Mouse (Mus musculus): Measurements from ENCODE around the gene Fgf4. TPM values are rescaled to one million over a fixed set of nuclear protein-coding genes. Genes with fewer than 3 reads are reported as not detected.
A peak's percentile ranks its signal among the peaks of the same experiment; 100 is the strongest.

Fgf4 gene
- total RNA-seq (2012; rRNA removed) (not detected in 2 replicates), polyA plus RNA-seq (2012; ENCODE audit: insufficient read depth in 1 of 2, insufficient read length in 2 of 2, low read depth in 1 of 2, low replicate concordance in 2 of 2, missing spikeins in 1 of 2) (not detected)

- DNase-seq (ENCODE audit: low read depth, low spot score) = no peak
- no peaks in the 10 kb centered on the region for H3K9me3 ChIP-seq (replicated peaks; ENCODE audit: insufficient read depth, low read length)
- no peaks in the 10 kb centered on the region for H3K4me1 ChIP-seq (ENCODE audit: control insufficient read depth in 1 of 2, insufficient read depth in 2 of 2, low read length in 2 of 2)
- TF ChIP-seq USF1 (IDR thresholded peaks at IDR 0.05; ENCODE audit: low read depth, low read length) (no peak), TBP (IDR thresholded peaks at IDR 0.05; ENCODE audit: low read depth, low read length) (no peak), CHD2 (IDR thresholded peaks at IDR 0.05; ENCODE audit: low read length) (no peak), EP300 (IDR thresholded peaks at IDR 0.05; ENCODE audit: low read depth in 1 of 2, low read length in 2 of 2) (no peak), GABPA (IDR thresholded peaks at IDR 0.05; ENCODE audit: low read depth, low read length) (no peak), TAL1 (IDR thresholded peaks at IDR 0.05; ENCODE audit: low read length) (no peak), MYC (IDR thresholded peaks at IDR 0.05; ENCODE audit: low read depth, low read length) (no peak)
- H3K79me2 ChIP-seq (ENCODE audit: control insufficient read depth, insufficient read depth, low read length, poor library complexity) = no peaks in the 10 kb centered on the region
- no peaks in the 10 kb centered on the region for H3K36me3 ChIP-seq (ENCODE audit: control insufficient read depth in 1 of 2, insufficient read depth in 2 of 2, low read length in 2 of 2)
- H3K27ac ChIP-seq (ENCODE audit: control insufficient read depth, low read depth, low read length) = no peak within 1 kb of the TSS
- H3K4me3 ChIP-seq (ENCODE audit: control insufficient read depth in 1 of 2, insufficient read depth in 1 of 2, low read depth in 2 of 2, low read length in 2 of 2) = no peak within 1 kb of the TSS
- no peak within 1 kb of the TSS for H3K9ac ChIP-seq (ENCODE audit: control insufficient read depth, low read depth, low read length, poor library complexity, severe bottlenecking)
- H3K27me3 ChIP-seq (ENCODE audit: control insufficient read depth in 1 of 2, insufficient read depth in 2 of 2, low read length in 2 of 2) = no peaks in the 10 kb centered on the region
These were observed at the start of gene Fgf4 for GRCm38 (mm10) chr7:144847067-144847466. TSS of gene Fgf4 (plus strand) at chr7:144847367.

DNA sequence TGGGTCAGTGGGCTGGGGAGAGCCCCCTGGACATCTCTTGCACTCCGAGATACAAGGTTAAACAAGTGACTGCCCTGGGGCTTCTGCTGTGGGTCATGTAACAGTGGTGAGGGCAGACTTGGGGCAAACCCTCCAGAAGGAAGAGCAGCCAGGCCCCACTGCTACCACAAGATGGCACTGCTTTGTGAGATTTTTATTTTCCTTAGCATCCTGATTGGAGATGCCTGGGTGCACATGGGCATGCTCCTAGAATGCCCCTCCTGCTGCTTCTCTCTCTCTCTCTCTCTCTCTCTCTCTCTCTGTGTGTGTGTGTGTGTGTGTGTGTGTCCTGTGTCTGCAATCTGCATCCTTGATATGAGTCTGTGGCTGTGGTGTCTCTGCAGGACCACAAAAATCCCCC is 48.7 kb upstream of the Fgf4 start:
- H3K36me3 ChIP-seq (ENCODE audit: control insufficient read depth in 1 of 2, insufficient read depth in 2 of 2, low read length in 2 of 2) = no peaks in the 10 kb centered on the region
- H3K9me3 ChIP-seq (replicated peaks; ENCODE audit: insufficient read depth, low read length) = no peaks in the 10 kb centered on the region
- no peak overlapping the region for H3K27ac ChIP-seq (ENCODE audit: control insufficient read depth, low read depth, low read length)
- H3K4me1 ChIP-seq (ENCODE audit: control insufficient read depth in 1 of 2, insufficient read depth in 2 of 2, low read length in 2 of 2) = no peaks in the 10 kb centered on the region
- H3K79me2 ChIP-seq (ENCODE audit: control insufficient read depth, insufficient read depth, low read length, poor library complexity) = no peaks in the 10 kb centered on the region
- H3K27me3 ChIP-seq (ENCODE audit: control insufficient read depth in 1 of 2, insufficient read depth in 2 of 2, low read length in 2 of 2) = no peaks in the 10 kb centered on the region
- TF ChIP-seq ZKSCAN1 (IDR thresholded peaks at IDR 0.05; ENCODE audit: low read depth, low read length) = no peak
- TF ChIP-seq SMC3 (IDR thresholded peaks at IDR 0.05; ENCODE audit: low read depth, low read length) = peak; percentile 29
- TF ChIP-seq CTCF (IDR thresholded peaks at IDR 0.05 in 2 of 3, conservative IDR thresholded peaks at IDR 0.05 in 1 of 3; ENCODE audit: control insufficient read depth in 1 of 3, insufficient read depth in 1 of 3, low read depth in 2 of 3, low read length in 3 of 3, poor library complexity in 1 of 3, severe bottlenecking in 1 of 3) = peak in 1 of 3 experiments; percentile 37; a peak in 2 of 6 replicates
- no peak for TF ChIP-seq EP300 (IDR thresholded peaks at IDR 0.05; ENCODE audit: low read depth in 1 of 2, low read length in 2 of 2)
- no peak for TF ChIP-seq MAZ (IDR thresholded peaks at IDR 0.05; ENCODE audit: low read depth, low read length)
- H3K4me3 ChIP-seq (ENCODE audit: control insufficient read depth in 1 of 2, insufficient read depth in 1 of 2, low read depth in 2 of 2, low read length in 2 of 2) = no peak overlapping the region
- DNase-seq (ENCODE audit: low read depth, low spot score) = no peak
- H3K9ac ChIP-seq (ENCODE audit: control insufficient read depth, low read depth, low read length, poor library complexity, severe bottlenecking) = no peak overlapping the region

DNA sequence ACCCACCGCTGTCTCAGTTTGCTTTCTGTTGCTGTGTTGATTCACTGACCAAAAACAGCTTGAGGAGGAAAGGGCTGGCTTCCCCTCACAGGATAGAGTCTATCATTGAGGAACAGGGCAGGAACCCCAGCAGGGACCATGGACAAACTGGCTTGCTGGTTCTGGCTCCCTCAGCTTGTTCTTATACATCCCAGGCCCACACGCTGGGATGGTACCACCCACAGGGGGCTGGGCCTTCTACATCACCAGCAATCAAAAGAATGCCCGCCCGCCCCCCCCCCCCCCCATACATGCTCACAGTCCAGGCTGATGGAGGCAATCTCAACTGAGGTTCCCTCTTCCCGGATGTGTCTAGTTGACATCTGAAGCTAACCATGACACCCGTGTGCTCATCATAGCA is 40.1 kb upstream of the Fgf4 start:
- DNase-seq (ENCODE audit: low read depth, low spot score) = no peak
- no peaks in the 10 kb centered on the region for H3K79me2 ChIP-seq (ENCODE audit: control insufficient read depth, insufficient read depth, low read length, poor library complexity)
- no peaks in the 10 kb centered on the region for H3K36me3 ChIP-seq (ENCODE audit: control insufficient read depth in 1 of 2, insufficient read depth in 2 of 2, low read length in 2 of 2)
- no peak overlapping the region for H3K4me3 ChIP-seq (ENCODE audit: control insufficient read depth in 1 of 2, insufficient read depth in 1 of 2, low read depth in 2 of 2, low read length in 2 of 2)
- H3K4me1 ChIP-seq (ENCODE audit: control insufficient read depth in 1 of 2, insufficient read depth in 2 of 2, low read length in 2 of 2) = peaks cover 0 to 3% of the 10 kb centered on the region in 2 experiments; a peak in 1 of 4 replicates
- no peak for TF ChIP-seq MAZ (IDR thresholded peaks at IDR 0.05; ENCODE audit: low read depth, low read length)
- no peak for TF ChIP-seq MYB (IDR thresholded peaks at IDR 0.05; ENCODE audit: low read depth, low read length)
- TF ChIP-seq GATA1 (IDR thresholded peaks at IDR 0.05; ENCODE audit: low read depth, low read length) = no peak
- TF ChIP-seq TCF12 (IDR thresholded peaks at IDR 0.05; ENCODE audit: low read depth, low read length) = no peak
- no peak for TF ChIP-seq MYC (IDR thresholded peaks at IDR 0.05; ENCODE audit: low read depth, low read length)
- TF ChIP-seq JUND (IDR thresholded peaks at IDR 0.05; ENCODE audit: low read depth, low read length) = no peak
- no peak for TF ChIP-seq BHLHE40 (IDR thresholded peaks at IDR 0.05; ENCODE audit: borderline replicate concordance, low read depth, low read length)
- no peak for TF ChIP-seq ZKSCAN1 (IDR thresholded peaks at IDR 0.05; ENCODE audit: low read depth, low read length)
- no peak for TF ChIP-seq CTCF (IDR thresholded peaks at IDR 0.05 in 2 of 3, conservative IDR thresholded peaks at IDR 0.05 in 1 of 3; ENCODE audit: control insufficient read depth in 1 of 3, insufficient read depth in 1 of 3, low read depth in 2 of 3, low read length in 3 of 3, poor library complexity in 1 of 3, severe bottlenecking in 1 of 3)
- TF ChIP-seq TBP (IDR thresholded peaks at IDR 0.05; ENCODE audit: low read depth, low read length) = no peak
- TF ChIP-seq TAL1 (IDR thresholded peaks at IDR 0.05; ENCODE audit: low read length) = no peak
- TF ChIP-seq MAX (IDR thresholded peaks at IDR 0.05; ENCODE audit: low read length) = no peak
- TF ChIP-seq HCFC1 (IDR thresholded peaks at IDR 0.05; ENCODE audit: low read depth, low read length) = no peak
- no peak overlapping the region for H3K27ac ChIP-seq (ENCODE audit: control insufficient read depth, low read depth, low read length)
- no peaks in the 10 kb centered on the region for H3K9me3 ChIP-seq (replicated peaks; ENCODE audit: insufficient read depth, low read length)
- H3K9ac ChIP-seq (ENCODE audit: control insufficient read depth, low read depth, low read length, poor library complexity, severe bottlenecking) = no peak overlapping the region
- no peaks in the 10 kb centered on the region for H3K27me3 ChIP-seq (ENCODE audit: control insufficient read depth in 1 of 2, insufficient read depth in 2 of 2, low read length in 2 of 2)
